Mouse (Mus musculus) ES-Bruce4 (cell line): Measurements from ENCODE around the gene Nsun7. TPM values are rescaled to one million over a fixed set of nuclear protein-coding genes. Genes with fewer than 3 reads are reported as not detected.

Experiments
- H3K27ac ChIP-seq: 2 replicates; pipeline ENCODE4 v1.5.1; 2012; ENCODE audit warnings: low read length, inconsistent platforms; ENCODE audit not compliant: insufficient read depth
- H3K27me3 ChIP-seq: 2 replicates; pipeline ENCODE4 v1.6.1; 2012; ENCODE audit warnings: mild to moderate bottlenecking, low read length, inconsistent platforms; ENCODE audit not compliant: control insufficient read depth, poor library complexity, insufficient read depth, severe bottlenecking
- H3K36me3 ChIP-seq: 2 replicates; pipeline ENCODE4 v1.6.1; 2012; ENCODE audit warnings: inconsistent platforms, mild to moderate bottlenecking, low read length, moderate library complexity; ENCODE audit not compliant: control insufficient read depth, poor library complexity, insufficient read depth, severe bottlenecking
- H3K4me1 ChIP-seq: one replicate; pipeline ENCODE4 v1.8.1; 2011; ENCODE audit warnings: low read length; ENCODE audit not compliant: control insufficient read depth, insufficient read depth
- H3K4me3 ChIP-seq: 2 replicates; pipeline ENCODE4 v1.5.1; 2011; ENCODE audit warnings: low read depth, mild to moderate bottlenecking, low read length
- H3K9ac ChIP-seq: 2 replicates; pipeline ENCODE4 v1.6.1; 2012; ENCODE audit warnings: low read depth, mild to moderate bottlenecking, inconsistent platforms; ENCODE audit not compliant: poor library complexity, severe bottlenecking
- H3K9me3 ChIP-seq: replicated peaks from 2 replicates; pipeline ENCODE4 v1.6.1; 2012; ENCODE audit warnings: mild to moderate bottlenecking, low read length, inconsistent platforms; ENCODE audit not compliant: control insufficient read depth, poor library complexity, insufficient read depth, severe bottlenecking
- CTCF ChIP-seq: IDR thresholded peaks from one replicate; pipeline ENCODE4 v1.8.1; 2011; ENCODE audit warnings: low read depth, low read length
- EP300 ChIP-seq: IDR thresholded peaks from 2 replicates; pipeline ENCODE4 v1.6.1; 2011; ENCODE audit warnings: low read depth, low read length; ENCODE audit not compliant: insufficient read depth
- POLR2A ChIP-seq: IDR thresholded peaks from one replicate; pipeline ENCODE4 v1.8.1; 2011; ENCODE audit warnings: low read length; ENCODE audit not compliant: insufficient read depth
- polyA plus RNA-seq: library from polyadenylated mRNA; stranded (reverse); fragments of >200 nt; gene quantifications from 2 replicates; pipeline ENCODE4 v1.2.4, GENCODE M21; 2011; ENCODE audit warnings: low read depth; ENCODE audit not compliant: missing spikeins, insufficient read depth, insufficient read length

The Nsun7 gene
- polyA plus RNA-seq, 1 experiment: 0.94 TPM

DNA sequence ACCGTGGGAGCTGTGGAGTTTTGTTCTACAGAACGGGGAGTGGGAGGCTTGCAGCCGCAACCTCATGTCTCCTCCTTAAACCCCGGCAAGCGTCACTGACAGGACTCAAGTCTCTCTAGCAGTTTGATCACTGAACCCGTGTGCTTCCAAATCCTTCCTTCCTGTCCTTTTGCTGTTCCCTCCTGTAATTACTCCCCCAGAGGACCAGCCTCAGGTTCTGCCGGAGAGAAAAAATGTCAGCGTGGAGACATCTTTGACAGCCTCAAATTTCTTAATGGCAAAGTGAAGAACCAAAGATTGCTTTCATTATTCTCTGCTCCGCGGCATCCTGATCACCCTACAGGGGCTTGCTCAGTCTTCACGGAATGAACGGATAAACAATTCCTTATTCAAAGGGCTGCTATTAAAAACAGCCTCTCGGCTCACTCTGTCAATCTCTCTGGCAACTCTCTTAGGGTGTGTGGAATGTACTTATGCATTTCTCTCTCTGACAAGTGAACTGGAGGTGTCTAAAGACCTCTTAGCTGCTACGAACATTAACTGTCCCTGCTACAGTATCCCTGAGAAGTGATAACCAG lies 60.2 kb downstream of the Nsun7 start:
- Histone ChIP-seq H3K4me3 (no peak overlapping the region), H3K9me3 (no peaks in the 10 kb centered on the region), H3K9ac (no peak overlapping the region), H3K27me3 (no peaks in the 10 kb centered on the region), H3K4me1 (no peaks in the 10 kb centered on the region), H3K27ac (no peak overlapping the region), H3K36me3 (no peaks in the 10 kb centered on the region)
- TF ChIP-seq POLR2A (no peak), CTCF (no peak), EP300 (no peak)

DNA sequence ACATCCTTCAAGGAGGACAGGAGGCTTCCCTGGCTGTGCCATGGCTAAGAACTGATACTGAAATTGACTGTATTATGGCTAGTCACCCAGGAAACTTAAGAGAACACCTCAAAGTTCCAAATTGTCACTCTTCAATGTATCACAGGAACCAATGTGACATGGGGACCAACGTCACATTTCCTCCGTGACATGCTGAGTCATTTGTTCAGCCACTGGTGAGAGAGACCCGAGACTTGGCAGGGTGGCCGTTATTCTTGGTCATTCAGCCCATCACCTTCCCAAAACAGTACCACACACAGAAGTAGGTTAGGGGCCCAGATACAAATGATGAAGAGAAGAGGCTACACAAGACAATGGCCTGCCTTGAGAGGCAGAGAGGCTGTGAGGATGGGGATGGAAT lies 63.4 kb downstream of the Nsun7 start:
- Histone ChIP-seq H3K4me3 (no peak overlapping the region), H3K9me3 (no peaks in the 10 kb centered on the region), H3K4me1 (no peaks in the 10 kb centered on the region), H3K27ac (no peak overlapping the region), H3K27me3 (no peaks in the 10 kb centered on the region), H3K9ac (no peak overlapping the region), H3K36me3 (no peaks in the 10 kb centered on the region)
- no peak for TF ChIP-seq POLR2A
- TF ChIP-seq EP300: no peak
- TF ChIP-seq CTCF: no peak

DNA sequence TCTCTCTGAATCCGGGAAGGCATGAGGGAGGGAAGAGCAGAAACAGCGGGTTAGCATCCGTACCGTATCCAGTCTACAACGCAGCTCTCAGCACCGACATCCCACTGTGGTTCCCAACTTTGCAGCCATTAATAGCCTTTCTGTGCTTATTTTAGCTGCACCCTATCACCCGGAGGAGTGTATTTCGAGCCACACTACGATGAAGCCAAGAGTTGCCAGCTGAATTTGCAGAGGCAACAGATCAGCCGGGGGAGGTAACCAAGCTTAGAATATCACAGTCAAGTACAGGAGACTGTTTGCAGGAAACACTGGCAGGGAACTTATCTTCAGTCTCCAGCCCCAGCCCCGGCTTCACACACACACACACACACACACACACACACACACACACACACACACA lies 63.9 kb downstream of the Nsun7 start:
- no peaks in the 10 kb centered on the region for H3K4me1 ChIP-seq
- no peaks in the 10 kb centered on the region for H3K9me3 ChIP-seq
- H3K36me3 ChIP-seq: no peaks in the 10 kb centered on the region
- no peak overlapping the region for H3K27ac ChIP-seq
- no peak overlapping the region for H3K4me3 ChIP-seq
- H3K27me3 ChIP-seq: no peaks in the 10 kb centered on the region
- no peak for TF ChIP-seq EP300
- no peak for TF ChIP-seq CTCF
- TF ChIP-seq POLR2A: no peak
- no peak overlapping the region for H3K9ac ChIP-seq

GRCm38 (mm10) chr5:66326395-66326794 lies 66.7 kb downstream of the Nsun7 start:
- no peak overlapping the region for H3K27ac ChIP-seq
- no peak overlapping the region for H3K4me3 ChIP-seq
- no peaks in the 10 kb centered on the region for H3K36me3 ChIP-seq
- no peaks in the 10 kb centered on the region for H3K4me1 ChIP-seq
- H3K9ac ChIP-seq: no peak overlapping the region
- no peaks in the 10 kb centered on the region for H3K27me3 ChIP-seq
- TF ChIP-seq CTCF (peak; percentile 89), EP300 (no peak)
- no peaks in the 10 kb centered on the region for H3K9me3 ChIP-seq

- no peak overlapping the region for H3K4me3 ChIP-seq
- no peaks in the 10 kb centered on the region for H3K4me1 ChIP-seq
- H3K27me3 ChIP-seq: no peaks in the 10 kb centered on the region
- H3K27ac ChIP-seq: no peak overlapping the region
- H3K36me3 ChIP-seq: no peaks in the 10 kb centered on the region
- no peak for TF ChIP-seq CTCF
- H3K9ac ChIP-seq: no peak overlapping the region
- no peaks in the 10 kb centered on the region for H3K9me3 ChIP-seq
Measured at GRCm38 (mm10) chr5:66327949-66328726, 68.4 kb downstream of the Nsun7 start.

DNA sequence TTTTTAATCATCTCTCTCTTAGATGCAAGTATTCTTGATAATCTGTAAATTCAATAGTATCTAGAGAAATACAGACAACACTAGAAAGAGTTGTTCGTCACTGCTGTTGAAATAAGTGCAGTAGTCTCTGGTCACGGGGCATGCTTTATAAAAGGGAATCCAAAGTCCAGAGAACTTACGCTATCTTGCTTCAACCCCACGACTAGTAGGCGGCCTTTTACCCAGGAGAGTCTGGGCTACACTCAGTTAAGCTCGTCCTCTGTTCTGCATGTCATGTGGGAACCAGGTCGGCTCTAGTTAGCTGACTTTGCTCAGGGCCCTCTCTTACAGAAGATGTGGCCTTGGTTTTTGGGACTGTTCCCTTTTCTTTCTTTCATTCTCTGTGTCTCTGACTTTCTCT lies 69.1 kb downstream of the Nsun7 start:
- Histone ChIP-seq H3K9ac (no peak overlapping the region), H3K27ac (no peak overlapping the region), H3K36me3 (no peaks in the 10 kb centered on the region), H3K4me1 (no peaks in the 10 kb centered on the region), H3K9me3 (no peaks in the 10 kb centered on the region), H3K27me3 (no peaks in the 10 kb centered on the region), H3K4me3 (no peak overlapping the region)
- no peak for TF ChIP-seq POLR2A
- TF ChIP-seq CTCF: no peak
- no peak for TF ChIP-seq EP300
